Mouse (Mus musculus) heart, adult 2 months (tissue): ENCODE results near the gene Aida. TPM values are rescaled to one million over a fixed set of nuclear protein-coding genes. Genes with fewer than 3 reads are reported as not detected.

ENCODE experiments used
- DNase-seq, 2 experiments: peaks; one replicate each; pipeline ENCODE4 v3.0.0; 2021
- H3K27ac ChIP-seq: fragments of 200-600 bp; 2 replicates; pipeline ENCODE4 v1.8.1; 2022
- H3K27me3 ChIP-seq: fragments of 200-500 bp; 2 replicates; pipeline ENCODE4 v1.6.1; 2012; ENCODE audit warnings: mild to moderate bottlenecking, low read length, inconsistent platforms, mixed read lengths; ENCODE audit not compliant: control insufficient read depth, insufficient read depth
- H3K36me3 ChIP-seq: fragments of 200-500 bp; 2 replicates; pipeline ENCODE4 v1.6.1; 2012; ENCODE audit warnings: low read length, inconsistent platforms; ENCODE audit not compliant: control insufficient read depth, insufficient read depth
- H3K4me1 ChIP-seq: fragments of 200-500 bp; 2 replicates; pipeline ENCODE4 v1.6.1; 2011; ENCODE audit warnings: low read length; ENCODE audit not compliant: control insufficient read depth, insufficient read depth
- H3K4me3 ChIP-seq: fragments of 200-600 bp; 2 replicates; pipeline ENCODE4 v1.8.1; 2022
- H3K79me2 ChIP-seq: fragments of 200-500 bp; replicated peaks from 2 replicates; pipeline ENCODE4 v1.6.1; 2012; ENCODE audit warnings: mild to moderate bottlenecking, inconsistent platforms, low read length, moderate library complexity, mixed read lengths; ENCODE audit not compliant: control insufficient read depth, insufficient read depth
- H3K9ac ChIP-seq: fragments of 200-500 bp; 2 replicates; pipeline ENCODE4 v1.6.1; 2012; ENCODE audit warnings: low read depth, mild to moderate bottlenecking, control low read depth, inconsistent platforms, low read length, mixed read lengths
- CTCF ChIP-seq: fragments of 200-600 bp; IDR thresholded peaks from 2 replicates; pipeline ENCODE4 v1.8.1; 2022; ENCODE audit warnings: antibody characterized with exemption, mild to moderate bottlenecking, moderate library complexity
- EP300 ChIP-seq: fragments of 200-500 bp; IDR thresholded peaks from 2 replicates; pipeline ENCODE4 v1.6.1; 2011; ENCODE audit warnings: low read depth, low read length, control low read depth; ENCODE audit not compliant: insufficient read depth
- POLR2A ChIP-seq: fragments of 200-500 bp; IDR thresholded peaks from 2 replicates; pipeline ENCODE4 v1.6.1; 2011; ENCODE audit warnings: mild to moderate bottlenecking, low read depth, low read length, control low read depth; ENCODE audit not compliant: insufficient read depth
- WGBS: fragments of 180-500 bp; shearing (Covaris S2); methylation state at CpG from one replicate; pipeline ENCODE4 v1.1.7; 2018; 5-methylcytosine and 5-hydroxymethylcytosine counted together
- intact Hi-C: fragments of 180-260 bp; cut with DNase I; formaldehyde crosslinking; loops from one replicate; pipeline ENCODE4 v1.15.1; 2025
- polyA plus RNA-seq: library from polyadenylated mRNA; depleted of rRNA; stranded (reverse); fragments of >200 nt; gene quantifications from 2 replicates; pipeline ENCODE4 v1.2.3, GENCODE M21; 2012
- total RNA-seq, 2 experiments: library from RNA; stranded (reverse); gene quantifications; 2 replicates each; pipeline ENCODE4 v1.2.3; 2021

Gene Aida
- total and polyA plus RNA-seq, 3 experiments, result 16.9 to 28.5 (median 27.6) TPM

DNA sequence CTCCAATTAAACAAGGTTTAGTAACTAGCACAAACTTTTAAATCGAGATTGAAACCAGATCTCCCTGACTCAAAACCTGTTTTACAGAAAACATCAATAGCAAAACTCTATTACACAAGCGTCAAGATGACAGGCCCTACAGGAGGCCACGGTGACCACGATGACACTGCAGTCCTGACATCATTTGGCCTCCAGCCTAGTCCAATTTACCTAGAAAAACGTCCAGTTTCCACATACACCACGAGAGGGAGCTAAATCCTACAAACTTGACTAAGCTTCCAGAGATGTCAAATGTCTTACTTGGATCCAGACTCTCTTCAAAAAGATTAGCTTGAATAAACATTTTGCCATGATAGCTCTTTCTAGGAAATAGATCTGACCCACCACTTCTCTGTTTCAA, 53.5 kb downstream of the Aida start:
- no peak overlapping the region for H3K4me3 ChIP-seq
- H3K79me2 ChIP-seq, result no peaks in the 10 kb centered on the region
- no peak overlapping the region for H3K27ac ChIP-seq
- intact Hi-C loops, result no loop called here
- WGBS, result 17% methylated on average over 6 of the region's 6 CpGs
- DNase-seq, result peak in 1 of 2 experiments; percentile 23
- peaks cover 2% of the 10 kb centered on the region; the same call in 1 of the 2 replicates for H3K4me1 ChIP-seq
- H3K27me3 ChIP-seq, result no peaks in the 10 kb centered on the region
- no peaks in the 10 kb centered on the region; the same call in 1 of the 2 replicates for H3K36me3 ChIP-seq
- TF ChIP-seq EP300 (no peak), CTCF (peak; percentile 79)
- no peak overlapping the region for H3K9ac ChIP-seq

DNA sequence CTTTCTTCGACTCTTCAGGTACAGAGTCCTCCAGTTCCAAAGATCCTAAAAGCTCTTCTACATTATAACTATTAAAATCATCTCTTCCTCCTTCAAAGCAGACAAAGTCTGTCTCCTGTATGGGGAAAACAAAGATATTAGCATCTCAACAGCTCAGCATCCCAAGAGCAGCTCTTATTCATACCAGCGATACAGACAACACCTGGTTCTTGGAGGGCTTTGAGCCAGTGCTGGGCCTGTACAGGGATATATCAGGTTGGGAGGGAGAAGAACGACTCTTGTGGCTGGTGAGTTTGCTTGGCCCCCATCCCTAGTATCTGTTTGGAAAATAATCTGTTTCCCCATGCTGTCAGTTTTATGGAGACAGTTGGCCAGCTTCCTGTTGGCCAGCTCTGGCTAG, 62.5 kb downstream of the Aida start:
- no peak overlapping the region for H3K4me3 ChIP-seq
- no peak overlapping the region for H3K27ac ChIP-seq
- H3K9ac ChIP-seq, result no peak overlapping the region
- intact Hi-C loops, result no loop called here
- DNase-seq, result no peak
- H3K4me1 ChIP-seq, result no peaks in the 10 kb centered on the region
- 0 out of 2 replicates have a peak, but pooled peaks cover 2% of the 10 kb centered on the region for H3K36me3 ChIP-seq
- H3K79me2 ChIP-seq, result no peaks in the 10 kb centered on the region
- WGBS, result 82% methylated on average over 3 of the region's 3 CpGs
- H3K27me3 ChIP-seq, result no peaks in the 10 kb centered on the region
- TF ChIP-seq EP300 (no peak), CTCF (no peak), POLR2A (no peak)

DNA sequence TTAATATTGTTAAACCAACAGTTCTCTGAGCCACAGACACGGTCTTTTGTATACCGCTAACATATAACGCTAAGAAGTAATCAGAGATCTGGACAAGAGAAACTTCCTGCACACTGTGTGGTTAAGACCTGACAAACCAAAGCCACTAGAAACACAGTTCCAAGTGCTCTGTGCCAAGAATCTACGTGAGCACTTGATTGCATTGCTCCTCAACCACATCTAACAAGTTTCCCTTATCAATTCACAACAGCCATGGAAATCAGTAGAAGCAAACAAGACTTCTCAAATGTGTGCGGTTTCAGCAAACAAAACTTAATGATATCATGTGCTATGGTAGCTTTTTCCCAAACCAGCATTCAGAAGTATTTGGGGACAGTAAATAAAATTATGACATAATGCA, 65.9 kb downstream of the Aida start:
- no peak overlapping the region for H3K4me3 ChIP-seq
- intact Hi-C loops, result no loop called here
- no peak for TF ChIP-seq EP300
- TF ChIP-seq POLR2A, result no peak
- no peak for TF ChIP-seq CTCF
- DNase-seq, result no peak
- H3K27ac ChIP-seq, result no peak overlapping the region
- H3K9ac ChIP-seq, result no peak overlapping the region
- WGBS, result 83% methylated on average over 5 of the region's 5 CpGs
- H3K79me2 ChIP-seq, result no peaks in the 10 kb centered on the region
- H3K27me3 ChIP-seq, result no peaks in the 10 kb centered on the region
- H3K4me1 ChIP-seq, result no peaks in the 10 kb centered on the region
- 0 out of 2 replicates have a peak, but pooled peaks cover 2% of the 10 kb centered on the region for H3K36me3 ChIP-seq

DNA sequence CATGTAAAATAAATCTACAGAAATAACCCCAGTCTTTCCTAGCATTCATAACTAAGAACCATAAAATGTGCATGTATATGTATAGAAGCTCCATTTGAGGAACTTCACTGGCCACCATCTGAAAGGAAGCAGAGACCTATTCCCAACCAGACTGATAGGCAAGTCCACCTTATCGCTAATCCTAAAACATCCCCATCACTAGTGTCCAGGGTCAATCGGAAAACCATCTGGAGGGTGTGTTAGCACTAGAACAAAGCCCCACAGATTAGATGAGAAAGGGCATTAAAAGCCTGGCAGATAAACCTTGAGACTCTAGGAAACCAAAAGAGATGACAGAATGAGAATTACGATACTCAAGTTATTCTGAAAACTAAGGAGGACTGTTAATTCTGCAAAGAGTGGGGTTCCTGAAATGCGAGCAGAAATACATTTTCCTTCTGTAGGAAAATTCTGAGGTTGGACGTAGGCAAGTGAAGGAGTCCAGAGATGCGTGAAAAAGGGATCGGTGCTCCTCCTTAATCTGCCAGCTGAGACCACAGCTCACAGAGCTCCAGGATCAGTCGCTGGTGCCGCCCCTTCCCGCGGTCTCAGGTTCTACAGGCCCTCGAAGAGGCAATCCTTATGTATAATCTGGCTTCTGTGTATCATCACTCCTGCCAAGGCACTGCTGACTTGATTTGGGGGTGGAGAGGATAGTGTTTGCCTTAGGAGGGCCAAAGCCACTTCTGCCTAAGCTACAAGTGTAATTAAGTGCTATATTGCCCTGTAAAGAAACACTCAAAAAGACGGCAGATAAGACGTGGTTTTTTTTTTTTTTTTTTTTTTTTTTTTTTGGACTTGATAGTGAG, 66.6 kb downstream of the Aida start:
- DNase-seq, result no peak
- no peak overlapping the region for H3K9ac ChIP-seq
- H3K36me3 ChIP-seq, result 0 out of 2 replicates have a peak, but pooled peaks cover under 1% of the 10 kb centered on the region
- H3K4me1 ChIP-seq, result 0 out of 2 replicates have a peak, but pooled peaks cover 2% of the 10 kb centered on the region
- 75% methylated on average over 14 of the region's 14 CpGs for WGBS
- no peaks in the 10 kb centered on the region for H3K79me2 ChIP-seq
- TF ChIP-seq EP300 (no peak), CTCF (no peak), POLR2A (no peak)
- no peaks in the 10 kb centered on the region for H3K27me3 ChIP-seq
- intact Hi-C loops, result no loop called here
- no peak overlapping the region for H3K27ac ChIP-seq
- H3K4me3 ChIP-seq, result no peak overlapping the region

DNA sequence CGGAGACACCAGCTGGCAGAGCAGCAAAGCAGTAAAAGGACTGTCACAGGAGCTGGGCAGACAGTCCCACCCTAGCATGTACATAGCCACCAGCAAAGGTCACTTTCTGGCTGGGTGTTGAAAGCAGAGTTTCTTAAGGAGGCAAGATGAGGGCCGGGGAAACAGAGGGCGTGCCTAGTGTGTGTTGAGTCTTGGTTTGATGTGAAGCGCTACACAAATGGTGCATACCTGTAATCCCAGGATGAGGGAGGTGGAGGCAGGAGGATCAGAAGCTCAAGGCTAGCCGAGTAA, 67.1 kb downstream of the Aida start:
- DNase-seq, result no peak
- TF ChIP-seq EP300, result no peak
- no peak for TF ChIP-seq POLR2A
- TF ChIP-seq CTCF, result no peak
- H3K79me2 ChIP-seq, result no peaks in the 10 kb centered on the region
- H3K4me3 ChIP-seq, result no peak overlapping the region
- H3K4me1 ChIP-seq, result 0 out of 2 replicates have a peak, but pooled peaks cover 2% of the 10 kb centered on the region
- WGBS, result 85% methylated on average over 5 of the region's 5 CpGs
- H3K27me3 ChIP-seq, result no peaks in the 10 kb centered on the region
- H3K36me3 ChIP-seq, result no peaks in the 10 kb centered on the region
- H3K27ac ChIP-seq, result no peak overlapping the region
- intact Hi-C loops, result no loop called here
- no peak overlapping the region for H3K9ac ChIP-seq

DNA sequence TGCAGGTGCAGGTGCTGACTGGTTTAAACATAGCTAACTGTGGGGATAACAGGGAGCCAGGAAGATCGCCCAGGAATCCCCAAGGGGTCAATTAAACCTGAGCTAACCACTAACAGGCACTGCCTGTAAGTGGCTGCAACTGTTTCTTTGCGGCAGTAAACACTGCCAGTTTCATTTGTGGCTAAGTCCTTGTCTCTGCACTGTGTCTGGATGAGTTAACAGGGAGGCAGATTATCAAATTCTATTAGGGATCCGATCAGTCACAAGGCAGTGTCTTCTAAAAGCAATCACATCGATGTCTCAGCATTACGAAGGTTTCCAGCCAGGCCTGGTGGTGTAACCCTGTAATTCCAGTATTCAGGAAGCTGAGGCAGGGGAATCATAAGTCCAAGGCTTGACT, 70.0 kb downstream of the Aida start:
- Histone ChIP-seq H3K36me3 (no peaks in the 10 kb centered on the region), H3K4me1 (0 out of 2 replicates have a peak, but pooled peaks cover 2% of the 10 kb centered on the region), H3K27ac (no peak overlapping the region), H3K27me3 (no peaks in the 10 kb centered on the region), H3K9ac (no peak overlapping the region), H3K4me3 (no peak overlapping the region), H3K79me2 (no peaks in the 10 kb centered on the region)
- intact Hi-C loops, result no loop called here
- WGBS, result 87% methylated on average over 5 of the region's 5 CpGs
- DNase-seq, result no peak
- TF ChIP-seq CTCF (no peak), EP300 (no peak), POLR2A (no peak)
